Mouse (Mus musculus) E14TG2a.4 (cell line): ENCODE measurements around the gene Nrxn3.

ENCODE experiments used
- H3K27me3 ChIP-seq: 2 replicates; pipeline ENCODE4 v1.6.1; 2014; ENCODE audit warnings: low read length, control low read depth; ENCODE audit not compliant: insufficient read depth
- H3K36me3 ChIP-seq: 2 replicates; pipeline ENCODE4 v1.6.1; 2014; ENCODE audit warnings: low read length, control low read depth; ENCODE audit not compliant: insufficient read depth
- H3K4me1 ChIP-seq: replicated peaks from 2 replicates; pipeline ENCODE4 v1.6.1; 2014; ENCODE audit warnings: low read depth, low read length, control low read depth
- H3K4me3 ChIP-seq: replicated peaks from 2 replicates; pipeline ENCODE4 v1.5.1; 2014; ENCODE audit warnings: mild to moderate bottlenecking, low read length
- H3K9me3 ChIP-seq: 2 replicates; pipeline ENCODE4 v1.6.1; 2014; ENCODE audit warnings: low read length, control low read depth
- CTCF ChIP-seq: conservative IDR thresholded peaks from 2 replicates; pipeline ENCODE4 v1.5.1; 2014; ENCODE audit warnings: low read length
- NANOG ChIP-seq: IDR thresholded peaks from 2 replicates; pipeline ENCODE4 v1.6.1; 2014; ENCODE audit warnings: borderline replicate concordance, low read length, mixed read lengths
- POU5F1 ChIP-seq: IDR thresholded peaks from 2 replicates; pipeline ENCODE4 v1.6.1; 2014; ENCODE audit warnings: low read length, borderline replicate concordance

Gene Nrxn3

DNA sequence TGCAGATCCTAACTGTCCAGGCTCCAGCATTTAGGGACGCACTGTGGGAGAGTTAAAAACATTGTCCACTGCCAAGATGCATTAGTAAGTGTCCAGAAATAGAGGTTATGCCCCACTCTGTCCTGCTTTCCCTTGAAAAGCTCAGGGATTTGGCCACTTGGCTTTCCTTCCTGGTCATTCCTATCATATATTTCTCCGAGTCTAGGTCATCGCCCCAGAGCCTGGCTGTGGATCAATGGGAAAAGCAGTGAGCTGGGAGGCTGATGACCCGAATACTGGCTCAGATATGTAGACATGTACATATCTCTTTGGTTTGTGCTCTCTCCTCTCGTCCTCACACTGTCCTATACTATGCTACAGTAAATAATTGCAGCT lies 96.6 kb downstream of the Nrxn3 start:
- Histone ChIP-seq H3K4me3 (no peak overlapping the region), H3K27me3 (no peaks in the 10 kb centered on the region), H3K4me1 (no peaks in the 10 kb centered on the region), H3K36me3 (no peaks in the 10 kb centered on the region), H3K9me3 (no peaks in the 10 kb centered on the region)
- no peak for TF ChIP-seq POU5F1
- TF ChIP-seq CTCF, result no peak
- no peak for TF ChIP-seq NANOG

DNA sequence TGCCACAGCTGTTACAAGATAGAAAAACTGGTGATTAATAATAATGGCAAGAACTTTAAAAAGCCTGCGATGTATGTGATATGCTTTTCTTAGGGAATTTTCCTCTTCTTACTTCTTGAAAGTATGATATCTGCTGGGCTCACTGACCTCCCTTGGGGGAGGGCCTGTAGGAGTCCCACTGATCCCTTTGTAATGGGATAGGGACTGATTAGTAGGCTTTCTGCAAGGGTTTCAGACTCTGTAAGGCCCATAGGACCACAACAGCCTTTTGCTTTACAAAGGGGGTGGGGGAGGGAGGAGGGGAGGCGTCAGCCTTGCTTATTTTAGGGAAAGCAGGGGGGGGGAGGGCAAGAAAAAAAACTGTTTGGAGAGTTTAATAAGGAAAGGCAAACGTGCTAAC lies 97.5 kb downstream of the Nrxn3 start:
- H3K9me3 ChIP-seq, result no peaks in the 10 kb centered on the region
- H3K4me3 ChIP-seq, result no peak overlapping the region
- H3K27me3 ChIP-seq, result no peaks in the 10 kb centered on the region
- H3K36me3 ChIP-seq, result no peaks in the 10 kb centered on the region
- no peaks in the 10 kb centered on the region for H3K4me1 ChIP-seq
- no peak for TF ChIP-seq CTCF
- TF ChIP-seq NANOG, result no peak

DNA sequence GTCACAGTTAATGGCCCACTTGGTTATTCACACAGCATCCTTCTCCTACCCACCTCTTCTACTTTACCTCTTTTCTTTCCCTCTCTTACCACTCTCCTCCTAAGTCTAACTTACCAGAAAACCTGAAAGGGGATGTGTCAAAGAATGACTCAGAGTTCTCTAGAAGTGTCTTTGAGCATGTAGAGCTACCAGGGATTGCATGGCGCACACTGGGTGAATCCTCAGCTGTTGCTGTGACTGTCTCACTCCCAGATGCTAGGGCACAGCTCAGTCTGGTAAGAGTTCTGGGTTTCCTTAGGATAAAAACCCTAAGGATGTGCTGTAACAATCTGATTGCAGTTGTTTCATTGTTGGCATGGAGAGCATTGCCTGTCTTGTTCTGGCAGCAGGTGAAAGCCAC lies 108.2 kb downstream of the Nrxn3 start:
- Histone ChIP-seq H3K27me3 (no peaks in the 10 kb centered on the region), H3K36me3 (no peaks in the 10 kb centered on the region), H3K4me3 (no peak overlapping the region), H3K9me3 (no peaks in the 10 kb centered on the region), H3K4me1 (no peaks in the 10 kb centered on the region)
- no peak for TF ChIP-seq NANOG
- no peak for TF ChIP-seq CTCF
- no peak for TF ChIP-seq POU5F1

DNA sequence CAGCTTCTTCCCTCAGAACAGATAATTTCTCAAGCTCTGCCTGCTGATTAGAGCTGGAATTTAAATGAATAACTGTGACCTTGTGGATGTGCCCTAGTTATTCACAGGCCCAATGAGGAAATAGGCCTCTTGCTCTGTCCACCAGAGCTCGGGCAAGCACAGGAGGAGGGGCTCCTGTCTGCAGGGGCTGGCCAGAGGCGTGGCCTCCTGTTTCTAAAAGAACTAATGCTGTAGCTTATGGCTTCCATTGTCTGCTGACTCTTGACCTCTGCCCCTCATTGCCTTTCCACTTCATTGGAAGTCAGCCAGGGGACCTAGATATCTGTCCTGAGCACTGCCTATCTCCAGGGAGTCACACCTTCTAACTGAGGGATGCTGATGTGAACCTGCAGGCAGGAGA lies 113.1 kb downstream of the Nrxn3 start:
- no peaks in the 10 kb centered on the region for H3K36me3 ChIP-seq
- no peak for TF ChIP-seq NANOG
- no peak for TF ChIP-seq POU5F1
- no peak for TF ChIP-seq CTCF
- no peaks in the 10 kb centered on the region for H3K9me3 ChIP-seq
- no peaks in the 10 kb centered on the region for H3K27me3 ChIP-seq
- H3K4me3 ChIP-seq, result no peak overlapping the region
- H3K4me1 ChIP-seq, result no peaks in the 10 kb centered on the region

DNA sequence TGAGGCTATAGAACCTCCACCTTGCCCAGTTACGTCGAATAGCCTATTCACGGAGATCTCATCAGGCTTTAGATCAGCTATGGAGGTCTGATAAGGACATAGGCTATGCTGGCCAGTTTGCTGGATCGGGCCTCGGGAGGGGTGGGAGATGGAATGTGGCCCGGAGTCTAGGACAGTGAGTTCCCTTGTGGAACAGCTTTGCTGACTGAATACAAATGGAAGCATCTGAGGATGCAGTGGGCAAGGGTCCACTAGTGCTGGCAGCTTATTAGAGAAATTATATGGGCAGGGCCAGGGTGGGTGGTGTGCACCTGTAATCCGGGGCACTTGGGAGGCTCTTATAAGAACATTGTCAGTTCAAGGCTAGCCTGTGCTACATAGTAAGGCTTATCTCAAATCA lies 117.0 kb downstream of the Nrxn3 start:
- Histone ChIP-seq H3K4me1 (no peaks in the 10 kb centered on the region), H3K36me3 (no peaks in the 10 kb centered on the region), H3K9me3 (no peaks in the 10 kb centered on the region), H3K4me3 (no peak overlapping the region), H3K27me3 (no peaks in the 10 kb centered on the region)
- TF ChIP-seq CTCF (no peak), POU5F1 (no peak), NANOG (no peak)

DNA sequence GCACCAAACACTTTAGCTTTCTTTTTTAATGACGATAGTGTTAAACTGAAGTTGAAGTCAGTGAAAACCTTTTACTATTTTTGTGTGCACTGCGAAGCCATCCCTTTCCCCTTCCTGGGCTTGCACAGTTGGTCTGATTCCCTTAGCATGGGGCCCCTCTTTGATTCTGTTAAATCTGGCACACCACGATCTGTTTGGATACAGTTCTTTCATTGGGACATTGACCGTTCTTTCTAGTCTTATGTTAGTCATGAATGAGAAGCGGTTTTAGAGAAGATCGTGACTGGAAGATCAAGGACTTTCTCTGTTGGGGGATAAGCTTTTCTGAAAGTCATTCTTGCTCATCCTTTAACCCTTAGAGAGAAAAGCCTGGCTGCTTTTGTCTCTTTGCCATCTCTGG lies 118.7 kb downstream of the Nrxn3 start:
- Histone ChIP-seq H3K9me3 (no peaks in the 10 kb centered on the region), H3K36me3 (no peaks in the 10 kb centered on the region), H3K4me1 (no peaks in the 10 kb centered on the region), H3K4me3 (no peak overlapping the region), H3K27me3 (no peaks in the 10 kb centered on the region)
- TF ChIP-seq NANOG (no peak), POU5F1 (no peak), CTCF (no peak)

DNA sequence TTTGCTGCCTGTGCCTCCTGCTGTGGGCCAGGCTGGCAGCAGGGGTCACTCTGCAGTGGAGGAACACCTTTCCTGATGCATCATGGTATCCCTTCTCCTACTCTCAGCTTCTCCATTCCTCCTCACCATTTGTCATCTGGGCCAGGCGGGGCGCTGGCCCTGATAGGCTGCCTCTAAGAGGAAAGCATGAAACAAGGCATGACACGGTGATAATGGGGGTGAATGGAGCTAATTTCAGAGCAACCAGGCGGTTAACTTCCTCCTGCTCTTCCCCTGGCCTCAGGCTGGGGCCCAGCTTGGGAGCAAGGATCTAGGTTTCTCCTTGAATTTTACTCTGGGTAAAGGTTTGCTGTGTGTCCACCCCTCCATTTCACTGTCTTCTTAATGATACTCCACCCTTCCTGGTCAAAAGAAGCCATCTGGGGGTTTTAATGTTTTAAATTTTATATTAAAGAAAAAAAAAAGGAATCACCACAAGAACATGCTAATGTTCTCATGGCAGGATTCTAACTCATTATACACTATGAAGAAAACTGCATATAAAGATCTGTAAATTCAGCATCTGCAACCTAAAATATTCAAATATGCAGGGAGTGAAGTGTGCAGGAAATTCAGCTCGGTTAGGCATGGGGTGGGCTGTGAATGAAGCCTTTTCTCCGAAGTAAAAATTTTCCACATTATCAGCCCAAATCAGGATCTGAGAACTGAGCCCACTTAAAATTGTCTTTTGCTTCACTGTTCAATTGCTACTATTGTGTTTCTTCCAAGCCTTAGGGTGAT lies 127.9 kb downstream of the Nrxn3 start:
- TF ChIP-seq CTCF, result no peak
- no peak for TF ChIP-seq NANOG
- TF ChIP-seq POU5F1, result no peak
- Histone ChIP-seq H3K4me3 (no peak overlapping the region), H3K36me3 (no peaks in the 10 kb centered on the region), H3K9me3 (no peaks in the 10 kb centered on the region), H3K4me1 (no peaks in the 10 kb centered on the region), H3K27me3 (no peaks in the 10 kb centered on the region)

DNA sequence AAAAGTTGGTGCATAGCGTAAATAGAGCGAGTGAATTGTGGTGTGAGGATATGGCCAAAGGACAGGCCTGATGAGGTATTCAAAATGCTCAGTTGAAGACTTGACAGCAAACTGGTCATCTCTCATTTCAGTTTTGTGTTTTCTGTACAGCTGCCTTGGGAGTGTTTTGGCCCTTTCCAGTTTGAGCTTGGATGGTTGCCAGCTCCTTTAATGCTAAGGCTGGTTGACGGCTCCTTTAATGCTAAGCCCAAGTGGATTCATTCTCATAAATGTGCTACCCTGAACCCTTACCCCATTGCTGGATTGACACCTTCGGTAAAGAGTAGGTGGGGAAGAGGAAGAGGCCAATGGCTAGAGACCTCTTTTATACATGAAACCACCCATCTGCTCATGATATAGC lies 131.4 kb downstream of the Nrxn3 start:
- no peaks in the 10 kb centered on the region for H3K4me1 ChIP-seq
- no peak overlapping the region for H3K4me3 ChIP-seq
- H3K9me3 ChIP-seq, result no peaks in the 10 kb centered on the region
- H3K27me3 ChIP-seq, result no peaks in the 10 kb centered on the region
- no peak for TF ChIP-seq CTCF
- TF ChIP-seq POU5F1, result no peak
- TF ChIP-seq NANOG, result no peak
- H3K36me3 ChIP-seq, result no peaks in the 10 kb centered on the region

DNA sequence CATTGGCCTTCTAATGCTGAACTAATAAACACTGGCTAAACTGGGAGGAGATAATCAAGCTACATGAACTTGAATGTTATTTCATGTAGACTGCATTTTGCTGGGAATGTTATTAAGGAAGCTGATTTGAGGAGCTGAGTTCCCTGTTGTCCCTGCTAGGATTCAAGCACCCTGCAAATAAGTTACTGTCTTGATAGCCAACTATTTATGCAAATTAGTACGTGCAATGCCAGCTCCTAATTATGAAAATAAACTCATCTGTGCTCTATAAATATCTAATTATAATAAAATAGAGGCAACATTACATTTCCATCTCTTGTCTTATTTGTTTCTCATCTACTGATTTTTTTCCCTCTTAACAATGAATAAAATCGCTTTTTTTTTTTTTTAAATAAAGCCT lies 135.0 kb downstream of the Nrxn3 start:
- Histone ChIP-seq H3K4me1 (no peaks in the 10 kb centered on the region), H3K36me3 (no peaks in the 10 kb centered on the region), H3K9me3 (no peaks in the 10 kb centered on the region), H3K4me3 (no peak overlapping the region), H3K27me3 (no peaks in the 10 kb centered on the region)
- TF ChIP-seq POU5F1 (no peak), NANOG (no peak), CTCF (no peak)
